Mouse (Mus musculus): ENCODE measurements around the gene 4932438H23Rik.

4932438H23Rik gene

GRCm38 (mm10) chr16:91095022-91095421 is at the start of gene 4932438H23Rik:
Gene 4932438H23Rik (minus strand): TSS chr16:91095122.
- no peak for DNase-seq (ENCODE audit: low spot score)

DNA sequence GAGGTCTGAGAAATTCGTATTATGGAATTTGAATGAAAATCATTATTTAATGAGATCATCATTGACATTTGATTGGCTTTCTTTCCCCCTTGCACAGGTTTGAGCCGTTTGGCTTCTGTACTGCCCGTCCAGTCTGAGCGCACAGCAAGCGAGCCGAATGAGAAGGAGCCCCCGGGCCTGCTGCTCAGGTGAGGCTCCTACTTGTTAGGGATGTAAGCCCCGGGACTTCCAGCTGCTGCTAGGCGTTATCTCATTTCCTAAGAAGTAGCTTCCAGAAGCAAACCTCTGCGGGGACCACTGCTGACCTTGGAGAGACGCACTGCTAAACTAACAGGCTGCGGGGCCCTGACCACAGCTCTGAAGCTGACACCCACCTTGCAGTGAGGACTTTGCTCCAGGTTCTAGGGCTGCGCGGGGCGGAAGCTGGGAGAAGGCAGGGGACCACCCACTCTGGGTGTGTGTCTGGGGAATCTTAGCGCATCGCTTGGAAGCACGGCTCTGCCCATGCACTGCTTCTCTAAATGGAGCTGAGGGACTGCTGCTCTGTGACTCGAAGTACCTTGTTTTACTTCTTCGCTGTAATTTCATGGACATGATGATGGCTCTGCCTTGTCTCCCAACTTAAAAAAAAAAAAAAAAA is 46.2 kb upstream of the 4932438H23Rik start:
- DNase-seq (ENCODE audit: low spot score) = no peak

GRCm38 (mm10) chr16:91140457-91140856 is 45.5 kb upstream of the 4932438H23Rik start:
- no peak for DNase-seq (ENCODE audit: low spot score)

DNA sequence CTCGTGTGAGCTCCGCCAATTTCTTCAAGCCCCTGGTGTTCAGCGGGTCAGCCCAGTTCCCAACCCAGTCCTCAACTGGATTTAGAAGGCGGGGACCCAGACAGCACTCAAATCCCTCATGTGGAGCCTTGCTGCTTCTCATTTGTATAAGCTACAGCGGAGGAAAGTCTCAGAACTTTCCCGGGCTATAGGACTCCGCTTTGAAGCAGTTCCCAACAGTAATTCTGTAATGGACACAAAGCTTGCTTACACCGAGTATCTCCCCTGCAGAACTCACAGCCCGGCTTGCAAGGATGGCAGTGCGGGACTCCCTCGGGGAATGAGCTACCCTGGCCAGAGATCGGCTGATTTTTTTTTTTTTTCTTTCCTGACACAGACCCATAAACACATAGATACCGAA is 45.1 kb upstream of the 4932438H23Rik start:
- no peak for DNase-seq (ENCODE audit: low spot score)

DNA sequence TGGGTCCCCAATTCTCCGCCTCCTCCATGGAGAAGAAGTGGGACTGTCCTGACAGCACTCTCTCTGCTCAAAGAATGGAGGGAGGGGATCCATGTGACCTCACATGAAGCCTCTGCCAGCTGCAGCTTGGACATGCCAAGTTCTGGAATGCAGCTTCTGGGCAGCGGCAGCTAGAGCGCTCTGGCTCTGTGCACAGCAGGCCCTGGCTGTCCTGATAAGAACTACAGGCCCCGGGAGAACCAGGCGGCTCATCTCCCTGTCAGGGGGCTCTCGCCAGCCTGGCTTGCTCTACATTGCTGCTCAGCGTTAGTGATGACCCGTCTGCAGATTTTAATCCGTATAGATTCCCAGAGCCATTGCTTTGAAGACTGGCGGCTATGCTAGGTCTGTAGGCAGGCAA is 44.6 kb upstream of the 4932438H23Rik start:
- DNase-seq (ENCODE audit: low spot score) = peak; percentile 29

- no peak for DNase-seq (ENCODE audit: low spot score)
Observed at GRCm38 (mm10) chr16:91138736-91139135, 43.8 kb upstream of the 4932438H23Rik start.

- DNase-seq (ENCODE audit: low spot score) = no peak
Observed at GRCm38 (mm10) chr16:91138151-91138550, 43.2 kb upstream of the 4932438H23Rik start.

- no peak for DNase-seq (ENCODE audit: low spot score)
Observed at GRCm38 (mm10) chr16:91136607-91137006, 41.7 kb upstream of the 4932438H23Rik start.

GRCm38 (mm10) chr16:91129916-91130315 is 35.0 kb upstream of the 4932438H23Rik start:
- no peak for DNase-seq (ENCODE audit: low spot score)

DNA sequence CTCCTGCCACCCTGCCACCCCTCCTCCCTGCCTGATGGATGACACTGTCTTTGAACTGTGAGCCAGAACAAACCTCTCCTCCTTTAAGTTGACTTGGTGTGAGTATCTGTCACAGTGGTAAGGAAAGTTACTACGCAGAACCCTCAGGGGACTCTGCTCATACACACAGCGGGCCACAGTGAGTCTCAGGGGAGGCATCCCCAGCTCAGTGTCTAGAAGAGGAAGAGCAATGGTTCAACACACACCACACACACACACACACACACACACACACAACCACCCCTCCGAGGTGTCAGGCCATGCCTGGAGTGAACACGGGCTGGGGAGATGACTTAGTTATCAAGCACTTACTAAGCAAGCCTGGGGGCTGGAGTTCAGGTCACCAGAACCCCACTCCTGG is 33.5 kb upstream of the 4932438H23Rik start:
- DNase-seq (ENCODE audit: low spot score) = no peak

DNA sequence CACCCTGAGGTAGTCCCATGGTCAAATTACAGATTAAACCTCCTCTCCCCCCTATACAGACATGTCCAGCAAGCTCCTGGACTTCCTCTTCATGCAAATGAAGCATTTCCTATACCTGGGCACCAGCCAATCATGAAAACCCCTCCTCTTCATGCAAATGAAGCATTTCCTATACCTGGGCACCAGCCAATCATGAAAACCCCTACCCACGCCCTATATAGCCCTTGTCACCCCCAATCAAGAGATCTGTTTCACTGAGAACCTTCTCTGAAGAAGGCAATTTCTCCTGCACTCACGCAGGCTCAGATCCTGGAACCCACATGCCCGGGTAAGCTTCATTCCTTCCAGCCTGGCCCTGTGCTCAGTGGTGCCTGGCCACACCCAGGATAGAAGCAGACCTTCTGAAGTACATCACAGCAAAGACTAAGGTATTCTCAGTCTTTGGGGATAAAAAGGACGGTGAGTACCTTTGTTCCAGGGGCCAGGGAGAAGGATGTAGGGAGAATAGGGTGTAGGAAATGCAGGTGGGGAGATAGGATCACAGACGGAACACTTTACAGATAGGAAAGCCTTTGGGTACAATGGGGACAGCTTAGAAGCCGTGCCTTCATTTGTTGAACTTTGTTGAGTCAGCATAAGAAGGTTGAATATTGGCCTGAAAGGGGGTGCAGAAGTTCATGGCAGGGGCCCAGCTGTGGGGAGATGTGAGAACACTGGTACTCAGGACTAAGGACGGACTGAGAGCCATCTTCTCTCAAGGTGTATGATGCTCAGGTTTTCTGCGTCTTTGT is 32.0 kb upstream of the 4932438H23Rik start:
- no peak for DNase-seq (ENCODE audit: low spot score)

DNA sequence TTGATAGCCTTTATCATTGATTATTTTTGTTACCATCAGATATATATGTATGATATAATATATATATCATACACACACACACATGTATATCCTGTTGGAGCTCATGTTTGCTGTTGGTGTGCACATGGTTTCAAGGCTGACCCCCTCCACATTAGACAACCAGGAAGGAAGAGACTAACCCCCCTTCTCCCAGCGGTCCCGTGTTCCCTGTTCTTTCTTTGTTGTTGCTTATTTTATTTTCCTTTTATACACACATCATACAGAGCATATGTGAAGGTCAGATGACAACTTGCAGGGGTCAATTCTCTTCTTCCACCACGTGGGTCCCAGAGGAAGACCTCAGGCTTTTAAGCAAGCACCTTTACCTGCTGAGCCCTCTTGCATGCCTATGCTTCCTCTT is 29.3 kb upstream of the 4932438H23Rik start:
- DNase-seq (ENCODE audit: low spot score) = no peak

DNA sequence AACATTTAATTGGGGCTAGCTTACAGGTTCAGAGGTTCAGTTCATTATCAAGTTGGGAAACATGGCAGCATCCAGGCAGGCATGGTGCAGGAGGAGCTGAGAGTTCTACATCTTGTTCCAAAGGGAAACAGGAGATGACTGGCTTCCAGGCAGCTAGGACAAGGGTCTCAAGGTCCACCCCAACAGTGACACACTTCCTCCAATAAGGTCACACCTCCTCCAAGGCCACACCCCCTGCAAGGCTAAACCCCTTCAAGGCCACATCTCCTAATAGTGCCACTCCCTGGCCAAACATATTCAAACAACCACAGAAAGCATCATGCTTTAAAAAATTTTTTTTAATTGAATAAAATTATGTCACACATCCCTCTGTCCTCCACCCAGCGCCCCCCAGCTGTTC is 28.9 kb upstream of the 4932438H23Rik start:
- no peak for DNase-seq (ENCODE audit: low spot score)

DNA sequence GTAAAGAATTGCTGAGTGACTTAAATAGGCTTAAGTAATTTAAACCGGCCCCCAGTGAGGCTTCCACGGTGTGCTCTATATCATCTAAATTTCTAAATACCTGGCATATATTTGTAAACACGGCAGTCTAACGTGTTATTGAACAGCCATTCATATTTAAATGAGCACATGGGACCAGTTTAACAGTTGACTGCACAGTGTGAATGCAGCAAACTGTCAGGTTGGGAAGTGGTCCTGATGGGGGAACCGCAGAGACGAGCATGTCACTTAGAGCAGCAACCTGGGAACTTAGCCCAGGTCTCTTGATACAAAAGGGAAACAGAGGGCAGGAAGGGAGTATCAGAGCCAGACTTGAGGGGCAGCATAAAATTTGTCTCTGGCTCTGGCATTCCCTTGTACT is 25.0 kb upstream of the 4932438H23Rik start:
- no peak for DNase-seq (ENCODE audit: low spot score)

- no peak for DNase-seq (ENCODE audit: low spot score)
Observed at GRCm38 (mm10) chr16:91116696-91117095, 21.8 kb upstream of the 4932438H23Rik start.

- DNase-seq (ENCODE audit: low spot score) = no peak
Observed at GRCm38 (mm10) chr16:91116006-91116405, 21.1 kb upstream of the 4932438H23Rik start.

DNA sequence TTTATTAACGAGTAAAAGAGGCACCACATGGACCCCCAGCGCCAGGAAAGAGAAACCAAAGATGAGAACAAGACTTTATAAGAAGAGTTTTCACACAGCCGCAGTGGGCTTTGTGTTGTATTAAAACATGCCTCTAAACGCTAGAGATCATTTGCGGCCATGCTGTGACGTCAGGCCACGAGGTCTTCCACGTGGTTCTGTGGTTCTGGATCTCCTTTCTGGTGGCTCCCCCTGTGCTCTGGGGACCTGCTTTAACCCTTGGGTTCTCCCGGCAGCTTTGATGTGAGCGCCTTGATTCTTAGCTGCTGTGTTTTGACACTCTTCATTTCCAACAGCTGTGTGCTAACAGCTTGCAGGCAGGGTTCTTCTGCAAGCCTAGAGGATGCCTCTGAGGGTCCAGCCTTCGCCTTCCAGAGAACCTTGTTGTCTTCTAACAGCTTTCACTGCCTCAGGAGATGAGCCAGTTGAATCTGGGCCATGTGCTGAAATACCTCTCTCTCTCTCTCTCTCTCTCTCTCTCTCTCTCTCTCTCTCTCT is 16.1 kb upstream of the 4932438H23Rik start:
- no peak for DNase-seq (ENCODE audit: low spot score)

DNA sequence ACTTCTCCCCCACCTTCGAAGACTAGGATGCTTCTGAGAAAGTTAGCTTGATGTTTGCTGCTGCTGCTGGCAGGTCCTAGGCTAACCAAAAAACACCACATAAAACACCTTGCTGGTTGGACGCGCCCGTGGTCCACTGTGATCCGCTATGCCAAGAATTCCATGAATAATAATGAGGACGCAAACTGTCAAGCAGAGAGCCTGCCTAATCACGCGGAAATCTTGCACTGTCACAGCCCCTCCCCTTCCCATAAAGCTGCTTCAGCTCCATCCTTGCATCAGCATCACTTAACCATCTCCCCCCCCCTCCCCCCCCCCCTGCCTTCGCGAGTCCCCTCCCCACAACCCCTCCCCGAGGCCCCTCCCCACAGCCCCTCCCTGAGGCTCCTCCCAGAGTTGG is 12.7 kb upstream of the 4932438H23Rik start:
- no peak for DNase-seq (ENCODE audit: low spot score)

GRCm38 (mm10) chr16:91105481-91106051 is 10.6 kb upstream of the 4932438H23Rik start:
- DNase-seq (ENCODE audit: low spot score) = no peak

GRCm38 (mm10) chr16:91104821-91105480 is 10.0 kb upstream of the 4932438H23Rik start:
- no peak for DNase-seq (ENCODE audit: low spot score)

- DNase-seq (ENCODE audit: low spot score) = no peak
Observed at GRCm38 (mm10) chr16:91103386-91103785, 8.5 kb upstream of the 4932438H23Rik start.

- DNase-seq (ENCODE audit: low spot score) = no peak
Observed at GRCm38 (mm10) chr16:91100484-91100883, 5.6 kb upstream of the 4932438H23Rik start.

Data from MN1 (cell line).